Mouse (Mus musculus) cerebellum, adult (tissue): ENCODE results near the gene Zfp146.
"Not testable (repeated sequence)": the region's sequence is repeated elsewhere in the genome, so short reads cannot be mapped to it uniquely, and the experiment has no call there.

Experiments
- ATAC-seq: cut with Nextera tagmentation; 2 replicates; pipeline ENCODE4 v1.9.2; 2017; ENCODE audit warnings: mild to moderate bottlenecking, moderate library complexity, mixed read lengths; ENCODE audit not compliant: insufficient number of reproducible peaks, low FRiP score, low TSS enrichment

Zfp146 gene

DNA sequence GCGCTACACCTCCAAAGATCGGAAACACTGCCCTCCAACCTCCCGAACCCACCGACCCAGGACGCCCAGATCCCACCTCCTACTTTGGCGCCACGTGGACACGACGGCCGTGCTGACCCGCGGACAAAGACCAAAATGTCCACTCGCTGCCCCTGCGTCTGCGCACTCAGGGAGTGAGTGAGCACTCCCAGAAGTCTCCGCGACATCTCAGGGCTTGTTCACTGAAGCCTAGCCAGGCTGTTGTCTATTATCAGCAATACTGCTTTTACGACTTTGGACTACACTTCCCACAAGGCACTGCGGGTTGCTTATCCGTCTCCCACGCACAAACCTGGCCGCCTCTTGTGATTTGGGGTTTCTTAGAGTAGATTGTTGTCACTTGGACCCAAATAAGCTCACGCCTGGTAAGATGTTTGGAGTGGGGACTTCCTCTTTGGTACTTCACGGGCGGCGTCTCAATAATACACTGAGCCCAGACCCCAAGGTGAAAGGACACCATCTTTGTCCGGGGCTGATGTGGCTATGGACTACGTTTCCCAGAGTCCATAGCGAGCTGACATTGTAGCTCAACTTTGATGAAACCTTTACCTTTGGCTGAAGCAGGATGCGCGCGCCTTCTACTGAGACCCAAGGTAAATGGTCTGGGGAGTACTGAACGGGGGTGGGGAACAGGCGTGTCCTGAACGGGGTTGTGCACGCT is at the start of gene Zfp146:
Zfp146 (minus strand) TSS at position 168 of the 700 bp plus-strand sequence.
- peak; percentile 98 for ATAC-seq

DNA sequence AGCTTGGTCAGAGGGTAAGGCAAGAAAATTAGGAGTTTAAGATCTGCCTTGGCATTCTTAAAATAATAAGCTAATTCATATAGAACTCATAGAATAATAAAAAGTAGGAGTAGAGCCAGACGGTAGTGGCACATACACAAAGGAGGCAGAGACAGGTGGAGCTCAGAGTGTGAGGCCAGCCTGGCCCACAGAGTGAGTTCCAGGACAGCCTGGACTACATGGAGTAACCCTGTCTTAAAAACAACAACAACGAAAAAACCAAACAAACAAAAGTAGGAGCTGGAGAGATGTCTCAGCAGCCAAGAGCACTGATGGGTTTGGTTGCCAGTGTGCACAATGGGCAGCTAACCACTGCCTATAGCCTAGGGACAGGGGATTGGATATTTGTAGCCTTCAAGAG is 47.7 kb upstream of the Zfp146 start:
- no peak for ATAC-seq

DNA sequence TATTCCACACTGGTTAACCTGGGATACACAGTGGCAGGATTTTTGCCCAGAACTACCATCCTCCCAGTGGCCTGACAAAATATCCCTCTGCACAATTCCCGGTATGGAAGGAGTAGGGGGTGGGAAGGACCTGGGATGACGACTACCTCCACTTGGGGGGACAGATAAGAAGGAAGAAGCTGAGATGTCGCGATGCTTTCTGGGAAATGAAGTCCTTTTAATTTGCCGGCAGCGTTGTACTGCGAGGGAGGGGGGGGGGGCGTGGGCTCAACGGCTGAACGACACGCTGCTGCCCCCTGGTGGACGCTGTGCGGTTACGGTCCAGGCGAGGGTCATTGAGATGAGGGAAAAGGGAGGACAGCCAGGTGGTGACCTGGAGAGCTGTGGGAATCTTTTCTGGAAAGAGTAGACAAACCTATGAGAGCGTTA is 47.2 kb upstream of the Zfp146 start:
- ATAC-seq = peak; percentile 69

DNA sequence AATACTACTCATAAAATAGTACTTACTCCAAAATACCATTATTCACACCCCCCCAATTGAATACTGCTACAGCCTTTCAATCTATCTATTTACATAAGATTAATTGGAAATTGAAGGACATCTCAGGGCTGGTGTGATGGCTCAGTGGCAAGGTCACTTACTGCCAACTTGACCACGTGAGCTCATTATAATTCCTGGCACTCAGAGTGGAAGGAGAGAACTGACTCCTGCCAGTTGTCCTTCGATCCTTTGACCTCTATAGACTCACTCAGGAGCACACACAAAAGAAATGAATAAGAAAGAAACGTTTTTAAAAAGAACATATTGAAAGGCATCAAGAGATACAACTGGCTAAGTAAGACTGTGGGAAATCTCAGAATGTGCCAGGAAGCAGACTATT is 46.3 kb upstream of the Zfp146 start:
- no peak for ATAC-seq

DNA sequence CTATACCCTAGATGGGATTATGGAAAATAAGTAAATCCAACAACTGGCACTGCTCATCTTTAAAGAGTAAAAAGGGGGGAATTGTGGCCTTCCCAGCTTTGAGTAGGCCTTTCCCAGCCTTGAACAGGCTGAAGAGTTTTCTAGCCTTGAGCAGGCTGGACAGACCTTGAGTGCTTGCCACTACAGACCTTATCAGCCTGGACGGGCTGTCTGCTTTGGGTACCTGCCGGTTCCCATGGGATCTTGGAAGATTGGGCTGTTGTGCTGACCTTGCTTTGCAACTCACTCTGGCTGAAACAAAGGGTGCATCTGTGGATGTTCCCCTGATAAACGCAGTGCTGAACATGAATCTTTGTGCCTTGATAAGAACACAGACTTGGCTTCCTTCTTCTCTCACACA is 44.3 kb upstream of the Zfp146 start:
- ATAC-seq = no peak

DNA sequence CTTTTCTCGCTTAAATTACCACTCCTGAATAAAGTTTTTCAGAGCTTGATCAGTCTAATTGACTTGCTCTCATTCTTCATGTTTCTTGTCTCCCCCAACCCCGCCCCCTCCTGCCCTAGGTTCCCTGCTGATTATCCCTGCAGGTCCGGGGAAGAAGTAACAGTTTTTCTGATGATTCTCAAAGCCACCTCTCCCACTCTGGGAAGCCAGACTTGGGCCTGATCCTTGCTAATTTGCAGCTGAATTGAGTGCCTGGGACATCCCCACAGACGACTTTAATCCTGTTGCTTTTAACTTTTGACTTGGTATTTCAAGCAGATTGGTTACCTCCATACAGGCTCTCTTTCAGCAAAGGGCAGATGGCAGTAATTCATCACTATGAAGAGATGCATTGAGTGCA is 41.5 kb upstream of the Zfp146 start:
- no peak for ATAC-seq

DNA sequence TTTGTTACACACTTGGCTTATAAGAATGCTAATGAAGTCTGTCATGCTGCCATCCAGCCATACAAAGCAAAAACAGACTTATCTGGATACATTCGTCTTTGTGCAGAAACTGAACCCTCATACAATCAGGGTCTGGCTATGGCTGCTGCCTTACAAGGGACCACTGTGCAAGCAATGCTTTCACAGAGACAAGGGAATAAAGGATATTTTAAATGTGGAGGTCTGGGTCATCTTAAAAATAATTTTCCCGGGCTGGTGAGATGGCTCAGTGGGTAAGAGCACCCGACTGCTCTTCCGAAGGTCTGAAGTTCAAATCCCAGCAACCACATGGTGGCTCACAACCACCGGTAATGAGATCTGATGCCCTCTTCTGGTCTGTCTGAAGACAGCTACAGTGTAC is 36.8 kb upstream of the Zfp146 start:
- ATAC-seq = not testable (repeated sequence)

DNA sequence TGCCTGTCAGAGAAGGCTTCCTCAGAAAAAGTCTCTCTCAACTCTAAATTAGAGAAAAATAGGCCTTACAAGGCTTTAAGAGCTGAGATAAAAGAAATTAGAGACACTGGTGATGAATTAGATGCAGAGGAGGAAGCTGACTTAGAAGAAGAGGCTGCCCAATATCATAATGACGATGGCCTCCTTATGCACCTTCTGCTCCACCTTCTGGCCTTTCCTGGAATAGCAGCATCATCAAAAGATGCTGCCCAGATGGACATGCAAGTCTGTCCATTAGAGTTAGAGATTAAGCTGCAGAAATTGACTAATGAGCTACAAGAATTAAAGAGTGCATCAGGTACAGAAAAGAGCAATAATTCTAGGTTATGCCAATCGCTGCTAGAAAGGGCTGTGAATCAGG is 35.8 kb upstream of the Zfp146 start:
- peak; percentile 70; the same call in 1 of the 2 replicates for ATAC-seq

DNA sequence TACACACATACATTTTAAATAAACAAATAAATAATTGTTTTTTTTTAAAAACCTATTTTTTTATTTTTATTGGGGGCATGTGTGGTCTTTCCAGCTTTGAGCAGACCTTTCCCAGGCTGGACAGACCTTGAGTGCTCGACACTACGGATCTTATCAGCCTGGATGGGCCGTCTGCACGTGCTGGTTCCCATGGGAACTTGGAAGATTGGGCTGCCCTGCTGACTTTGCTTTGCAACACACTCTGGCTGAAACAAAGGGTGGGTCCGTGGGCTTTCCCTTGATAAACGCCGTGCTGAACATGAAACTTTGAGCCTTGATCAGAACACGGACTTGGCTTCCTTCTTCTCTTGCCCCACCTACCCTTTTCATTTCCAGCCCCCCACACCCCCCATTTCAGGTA is 34.8 kb upstream of the Zfp146 start:
- ATAC-seq = no peak

DNA sequence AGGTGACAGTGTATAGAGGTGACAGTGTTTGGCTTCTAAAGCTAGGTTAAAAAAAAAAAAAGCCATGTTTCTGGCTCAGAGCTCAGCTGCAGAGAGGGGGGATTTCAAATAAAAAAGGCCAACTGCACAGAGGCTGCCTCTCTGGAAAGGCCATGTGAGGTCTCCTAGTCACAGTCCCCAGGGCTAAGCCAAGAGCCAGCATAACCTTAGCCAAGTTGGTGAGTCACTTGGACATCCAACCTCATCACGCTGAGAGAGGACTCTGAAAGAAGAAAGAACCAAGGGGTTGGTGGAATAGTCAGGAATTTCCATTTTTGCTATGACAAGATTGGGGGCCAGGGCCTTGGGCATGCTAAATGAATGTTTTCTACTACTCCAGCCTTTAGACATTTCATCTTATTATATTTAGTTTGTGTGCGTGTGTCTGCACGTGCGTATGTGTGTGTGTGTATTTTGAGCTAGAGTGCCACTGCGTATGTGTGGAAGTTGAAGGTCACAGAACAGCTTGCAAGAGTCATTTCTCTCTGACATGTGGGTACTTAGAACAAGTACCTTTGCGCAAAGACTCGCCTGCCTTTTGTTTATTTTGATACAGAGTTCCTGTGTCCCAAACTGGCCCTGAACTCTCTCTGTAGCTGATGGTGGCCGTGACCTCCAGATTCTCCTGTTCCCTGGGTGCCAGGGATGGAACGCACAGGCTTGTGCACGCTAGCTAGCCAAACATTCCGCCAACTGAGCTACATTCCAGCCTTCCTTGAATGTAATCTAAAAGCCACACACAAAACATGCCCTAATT is 33.5 kb upstream of the Zfp146 start:
- peak; percentile 85; the same call in 1 of the 2 replicates for ATAC-seq

DNA sequence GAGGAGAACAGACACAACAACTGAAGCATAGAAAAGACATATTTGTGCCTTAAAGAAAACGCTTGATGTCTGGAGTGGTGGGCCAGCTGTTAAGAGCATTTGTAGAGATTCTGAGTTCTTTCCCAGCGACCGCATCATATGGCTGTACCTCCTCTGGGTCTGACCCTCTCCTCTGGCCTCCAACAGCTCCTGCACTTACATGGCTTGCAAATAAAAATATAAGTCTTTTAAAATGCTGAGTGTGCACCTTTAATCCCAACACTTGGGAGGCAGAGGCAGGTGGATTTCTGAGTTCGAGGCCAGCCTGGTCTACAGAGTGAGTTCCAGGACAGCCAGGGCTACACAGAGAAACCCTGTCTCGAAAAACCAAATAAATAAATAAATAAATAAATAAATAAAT is 31.1 kb upstream of the Zfp146 start:
- not testable (repeated sequence) for ATAC-seq

DNA sequence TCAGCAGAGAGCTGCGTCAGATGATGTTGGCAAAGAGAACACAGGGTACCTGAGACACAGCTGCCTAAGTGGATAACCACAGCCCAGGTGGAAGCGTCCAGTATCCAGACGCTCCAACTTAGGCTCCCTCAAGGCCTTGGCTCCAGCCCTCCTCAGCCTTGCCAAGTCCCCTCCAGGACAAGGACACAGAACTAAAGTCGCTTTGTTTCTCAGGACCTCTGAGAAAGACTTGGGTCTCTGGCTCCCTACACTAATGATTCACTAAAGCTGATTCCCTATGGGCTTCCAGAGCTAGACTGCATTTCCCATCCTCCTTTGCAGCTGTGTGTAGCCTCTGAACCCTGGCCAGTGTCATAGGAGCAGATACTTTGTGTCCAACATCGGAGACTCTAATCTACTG is 30.6 kb upstream of the Zfp146 start:
- no peak for ATAC-seq

DNA sequence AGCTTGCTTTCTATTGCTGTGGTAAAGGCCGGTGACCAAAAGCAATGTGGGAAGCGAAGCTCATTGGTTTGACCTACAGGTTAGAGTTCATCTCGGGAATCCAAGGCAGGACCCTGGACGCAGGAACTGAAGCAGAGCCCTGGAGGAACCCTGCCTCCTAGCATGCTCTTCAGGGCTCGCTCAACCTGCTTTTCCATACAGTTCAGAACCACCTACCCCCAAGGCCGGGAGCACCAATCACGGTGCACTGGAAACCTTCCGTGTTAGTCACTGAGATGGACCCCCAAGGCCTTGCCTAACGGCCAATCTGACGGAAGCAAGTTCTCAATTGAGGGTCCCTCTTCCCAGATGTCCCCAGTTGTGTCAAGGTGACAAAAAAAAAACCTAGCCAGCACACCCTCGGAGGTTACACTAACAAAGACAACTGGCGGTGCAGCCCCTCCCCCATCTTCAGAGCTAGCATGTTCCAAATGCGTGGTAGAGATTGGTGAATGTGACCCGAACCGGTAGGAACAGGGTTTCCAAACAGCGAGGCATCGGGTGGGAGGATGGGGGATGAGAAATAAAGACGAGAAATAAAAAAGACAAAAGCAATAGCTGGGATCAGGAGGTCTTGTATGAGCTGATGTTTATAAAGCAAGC is 30.1 kb upstream of the Zfp146 start:
- ATAC-seq = no peak

DNA sequence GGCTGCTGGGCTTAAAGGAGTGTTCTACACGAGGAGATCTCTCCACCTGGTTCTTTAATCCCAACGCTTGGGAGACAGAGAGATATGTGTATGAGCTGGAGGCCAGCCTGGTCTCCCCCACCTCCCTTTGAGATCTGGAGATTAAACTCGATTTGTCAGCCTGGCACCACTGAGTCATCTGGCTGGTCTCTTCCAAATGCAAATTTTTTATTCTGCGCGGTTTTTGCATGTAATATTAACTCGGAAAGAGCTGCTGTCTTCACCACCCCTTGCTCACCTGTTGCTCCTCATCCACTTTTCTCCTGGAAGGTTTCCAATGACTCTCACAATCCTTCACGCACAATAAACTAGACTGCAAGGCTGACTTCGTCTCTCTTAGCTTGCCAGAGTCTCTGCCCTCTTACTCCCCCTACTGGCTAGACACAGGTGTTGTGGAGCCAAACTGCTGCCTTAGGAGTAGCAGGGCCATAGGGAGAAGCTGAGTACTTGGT is 29.0 kb upstream of the Zfp146 start, which contains the start of gene Capns1:
Capns1 (minus strand) TSS at position 331 of the 491 bp plus-strand sequence.
- no peak for ATAC-seq

DNA sequence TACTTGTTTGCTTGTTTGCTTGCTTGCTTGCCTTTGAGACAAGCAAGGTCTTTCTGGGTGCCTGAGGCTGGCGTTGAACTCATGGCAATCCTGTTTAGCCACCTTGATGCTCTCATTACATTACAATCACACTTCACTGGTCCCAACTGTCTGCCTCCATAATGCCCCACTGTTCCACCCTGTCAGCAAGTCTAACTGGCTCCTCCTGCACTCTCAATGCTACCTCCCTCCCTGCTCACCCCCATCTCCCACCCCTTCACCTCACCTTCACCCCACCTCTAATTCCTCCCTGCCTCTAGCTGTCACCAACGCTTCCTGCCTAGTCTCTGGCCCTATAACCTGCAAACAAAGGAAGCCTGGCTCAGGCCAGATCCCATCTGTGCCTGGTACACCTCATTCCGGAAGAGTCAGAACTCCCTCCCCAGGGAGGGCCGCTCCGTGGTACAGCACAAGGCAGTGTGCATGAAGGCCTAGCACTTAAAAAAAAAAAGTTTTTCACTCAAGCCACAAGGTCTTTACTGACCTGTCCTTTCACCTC is 28.1 kb upstream of the Zfp146 start:
- ATAC-seq = no peak

DNA sequence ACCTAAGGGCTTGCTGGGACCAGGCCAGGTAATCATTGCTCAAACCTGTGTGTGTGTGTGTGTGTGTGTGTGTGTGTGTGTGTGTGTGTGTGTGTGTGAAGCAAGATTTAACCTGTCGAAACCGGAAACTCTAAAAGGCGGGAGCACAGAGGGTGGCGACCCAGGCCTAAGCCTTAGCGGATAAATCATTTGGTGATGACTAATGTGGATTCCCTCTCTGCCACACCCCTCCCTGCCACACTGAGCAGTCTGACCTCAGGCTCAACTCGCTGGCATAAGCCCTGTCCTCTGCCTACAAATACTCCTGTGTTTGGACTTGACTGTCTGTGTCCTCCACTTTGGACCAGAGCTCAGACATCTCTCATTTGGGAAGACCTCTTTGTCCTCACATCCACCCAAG is 26.6 kb upstream of the Zfp146 start:
- no peak for ATAC-seq

DNA sequence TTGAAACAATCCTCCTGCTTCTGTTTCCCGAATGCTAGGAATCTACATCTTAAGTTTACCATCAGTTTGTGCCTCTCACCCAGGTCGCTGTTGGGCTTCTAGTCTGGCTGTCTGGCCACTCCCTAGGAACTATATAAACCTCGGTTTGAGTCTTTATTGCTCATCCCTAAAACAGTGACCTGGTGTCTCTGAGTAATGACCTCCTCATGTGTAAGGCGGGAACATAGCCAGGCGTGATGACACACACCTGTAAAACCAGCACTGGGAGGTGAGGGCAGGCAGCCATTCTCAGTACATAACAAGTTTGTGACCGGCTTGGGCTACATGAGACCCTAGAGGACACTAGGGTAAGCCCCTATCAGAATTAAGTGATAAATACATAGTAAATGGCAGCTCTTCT is 25.9 kb upstream of the Zfp146 start:
- no peak for ATAC-seq

DNA sequence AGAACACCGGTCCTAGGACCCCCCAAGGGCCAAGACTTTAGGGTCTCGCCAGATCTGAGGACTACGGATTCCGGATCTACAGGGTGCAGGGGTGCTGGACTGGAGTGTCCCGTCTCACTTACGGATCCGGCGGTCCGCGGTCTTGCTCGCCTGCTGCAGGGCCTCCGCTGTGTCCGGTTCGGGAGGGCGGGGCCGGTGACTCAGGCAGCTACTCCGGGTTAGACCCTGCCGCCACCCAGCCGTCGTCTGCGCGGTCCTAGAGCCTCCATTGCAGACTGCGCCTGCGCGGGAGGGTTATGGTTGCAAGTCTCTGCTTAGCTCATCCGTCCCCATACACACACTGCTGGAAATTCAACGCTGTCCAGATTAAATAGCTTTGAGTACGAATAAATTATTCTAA is 25.3 kb upstream of the Zfp146 start:
- ATAC-seq = peak; percentile 91

DNA sequence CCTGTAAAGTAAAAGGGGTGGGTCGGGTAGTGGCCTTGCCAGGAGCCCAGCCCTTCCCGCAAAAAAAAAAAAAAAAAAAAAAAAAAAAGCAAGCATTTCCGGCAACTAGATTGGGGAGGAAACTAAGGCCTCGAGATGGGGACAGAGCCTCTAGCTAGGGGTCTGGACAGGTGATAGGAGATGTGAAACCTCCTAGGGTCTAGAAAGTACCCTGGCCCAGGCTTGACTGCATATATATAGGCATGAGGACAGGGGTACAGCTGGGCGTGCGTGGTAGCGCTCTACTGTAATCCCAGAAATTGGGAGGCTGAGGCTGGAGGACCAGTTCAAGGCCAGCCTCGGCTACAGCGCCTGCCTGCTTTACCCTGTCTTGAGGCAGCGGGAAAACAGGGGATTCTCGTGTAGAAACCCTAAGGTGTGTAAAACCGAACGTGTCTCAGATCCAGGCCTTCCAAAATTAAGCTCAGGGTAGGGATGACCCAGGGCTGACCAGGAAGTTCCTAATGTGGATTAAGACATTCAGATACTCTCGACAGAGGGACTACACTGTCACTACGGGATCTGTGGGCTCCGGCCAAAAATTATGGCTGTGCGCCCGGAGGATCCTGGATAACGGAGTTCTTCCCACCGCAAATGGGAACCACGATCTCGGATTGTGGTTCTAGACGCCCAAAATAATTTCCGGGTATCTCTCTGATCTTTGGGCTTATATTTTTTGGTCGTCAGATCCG is 24.7 kb upstream of the Zfp146 start:
- ATAC-seq = 0 out of 2 replicates have a peak, but pooled peaks have one; percentile 21

DNA sequence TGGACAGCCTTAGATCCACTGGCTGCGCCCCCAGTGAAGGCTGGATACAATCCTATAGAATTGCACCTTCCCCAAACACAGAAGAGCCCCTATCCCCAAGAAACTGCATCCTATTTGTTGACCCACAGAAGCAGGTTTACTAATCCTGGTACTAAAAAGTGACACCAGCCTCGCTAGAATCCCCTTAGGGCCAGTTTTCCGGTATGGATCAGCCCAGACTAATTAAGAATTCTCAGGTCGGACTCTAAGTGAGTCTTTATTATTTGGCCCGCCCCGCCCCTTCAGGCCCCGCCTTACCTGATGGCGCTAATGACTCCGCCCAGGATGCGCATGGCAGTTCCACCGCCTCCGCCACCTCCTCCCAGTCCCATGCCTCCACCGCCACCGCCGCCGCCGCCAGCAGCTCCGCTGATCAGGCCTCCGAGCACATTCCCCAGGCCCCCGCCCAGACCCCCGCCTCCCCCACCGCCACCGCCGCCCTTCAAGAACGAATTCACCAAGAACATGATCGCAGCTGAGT is 24.1 kb upstream of the Zfp146 start:
- ATAC-seq = no peak; the same call in 1 of the 2 replicates
